Mouse (Mus musculus) limb, embryonic 11.5 days (tissue): ENCODE measurements around the gene Ndrg4. TPM values are rescaled to one million over a fixed set of nuclear protein-coding genes. Genes with fewer than 3 reads are reported as not detected.

ENCODE experiments used
- microRNA-seq: library from miRNA; unstranded; fragments of <30 nt; microRNA quantifications from one replicate; pipeline ENCODE4, GENCODE M21; 2016
- polyA plus RNA-seq: library from polyadenylated mRNA; unstranded; fragments of >200 nt; fragmentation: Nextera tagmentation; extraction: Ambion mirVana; gene quantifications from 2 replicates; pipeline ENCODE4 v1.2.1, GENCODE M21; 2014

Gene Ndrg4
- polyA plus RNA-seq, 1 experiment from 2014 or later = 8.7 TPM

Small RNA genes lying within 50 kb of the gene (microRNA-seq; reads per million reads assigned to microRNA genes)
- gene Mir7073 = 0.92 reads per million

Other genes with a start within 250 kb of the Ndrg4 start
- 142 and 143 TPM in 2 replicates for gene Cfap20, start 242.1 kb upstream of the Ndrg4 start, polyA plus RNA-seq
- gene Csnk2a2, start 186.9 kb upstream of the Ndrg4 start, polyA plus RNA-seq = 17.5 and 19.4 TPM in 2 replicates
- gene Ccdc113, start 142.9 kb upstream of the Ndrg4 start, polyA plus RNA-seq = not detected in 2 replicates
- not detected in 2 replicates for gene Prss54, start 100.6 kb upstream of the Ndrg4 start, polyA plus RNA-seq
- gene Gins3, start 43.5 kb upstream of the Ndrg4 start, polyA plus RNA-seq = 33.4 and 33.6 TPM in 2 replicates
- gene Setd6, start 38.9 kb downstream of the Ndrg4 start, polyA plus RNA-seq = 17.8 and 19.7 TPM in 2 replicates
- 137 and 154 TPM in 2 replicates for gene Cnot1, start 130.5 kb downstream of the Ndrg4 start, polyA plus RNA-seq
- 421 and 443 TPM in 2 replicates for gene Sap18b, start 148.4 kb downstream of the Ndrg4 start, polyA plus RNA-seq
- gene Slc38a7, start 176.6 kb downstream of the Ndrg4 start, polyA plus RNA-seq = 13.8 and 14.8 TPM in 2 replicates
- 79.5 and 100 TPM in 2 replicates for gene Got2, start 211.6 kb downstream of the Ndrg4 start, polyA plus RNA-seq